Mouse (Mus musculus) liver, embryonic 14.5 days (tissue): ENCODE results near the gene Rab25. TPM values are rescaled to one million over a fixed set of nuclear protein-coding genes. Genes with fewer than 3 reads are reported as not detected.

Source experiments
- ATAC-seq: fragments of 200-750 bp; cut with Nextera tagmentation; 2 replicates; pipeline ENCODE4 v1.8.0; 2017; ENCODE audit warnings: moderate number of reproducible peaks, mild to moderate bottlenecking, moderate library complexity; ENCODE audit not compliant: insufficient read depth
- DNase-seq, 3 experiments: peaks; one replicate each; pipeline ENCODE4 v3.0.0-alpha.2; 2012 to 2013; ENCODE audit warnings: low read depth in 3 of 3, low spot score in 3 of 3
- H3K27ac ChIP-seq: fragments of 300-500 bp; sonication (generic); 2 replicates; pipeline ENCODE4 v1.5.1; 2014; ENCODE audit warnings: moderate library complexity, mild to moderate bottlenecking, control low read depth, inconsistent platforms
- H3K27me3 ChIP-seq: fragments of 300-500 bp; sonication (generic); 2 replicates; pipeline ENCODE4 v1.6.1; 2014; ENCODE audit warnings: mild to moderate bottlenecking, low read length, moderate library complexity; ENCODE audit not compliant: control insufficient read depth, insufficient read depth
- H3K36me3 ChIP-seq: fragments of 300-500 bp; sonication (generic); replicated peaks from 2 replicates; pipeline ENCODE4 v1.6.1; 2014; ENCODE audit warnings: low read depth; ENCODE audit not compliant: control insufficient read depth, insufficient read depth
- H3K4me1 ChIP-seq, 2 experiments: fragments of 200-500 bp in 1 of 2; fragments of 300-500 bp in 1 of 2; sonication (generic) in 1 of 2; replicated peaks; 2 replicates each; pipeline ENCODE4 v1.6.1; 2012 to 2014; ENCODE audit warnings: antibody characterized with exemption in 1 of 2, inconsistent platforms in 1 of 2, low read length in 1 of 2; ENCODE audit not compliant: control insufficient read depth in 2 of 2, insufficient read depth in 2 of 2
- H3K4me2 ChIP-seq: fragments of 300-500 bp; sonication (generic); 2 replicates; pipeline ENCODE4 v1.6.1; 2014; ENCODE audit warnings: low read depth, mild to moderate bottlenecking, control low read depth, moderate library complexity
- H3K4me3 ChIP-seq, 2 experiments: fragments of 200-500 bp in 1 of 2; fragments of 300-500 bp in 1 of 2; sonication (generic) in 1 of 2; 2 replicates each; pipeline ENCODE4 v1.5.1; 2012 to 2014; ENCODE audit warnings: low read depth in 2 of 2, low read length in 2 of 2, mild to moderate bottlenecking in 2 of 2, control low read depth in 1 of 2, inconsistent platforms in 1 of 2, moderate library complexity in 1 of 2; ENCODE audit not compliant: insufficient read depth in 1 of 2
- H3K9ac ChIP-seq: fragments of 300-500 bp; sonication (generic); replicated peaks from 2 replicates; pipeline ENCODE4 v1.6.1; 2014; ENCODE audit warnings: mild to moderate bottlenecking, control low read depth, moderate library complexity
- H3K9me3 ChIP-seq: fragments of 300-500 bp; sonication (generic); 2 replicates; pipeline ENCODE4 v1.6.1; 2016; ENCODE audit warnings: low read length, mixed read lengths; ENCODE audit not compliant: control insufficient read depth
- CTCF ChIP-seq: IDR thresholded peaks from 2 replicates; pipeline ENCODE4 v1.5.1; 2016; ENCODE audit warnings: antibody characterized with exemption, low read depth, control low read depth
- EP300 ChIP-seq: IDR thresholded peaks from 2 replicates; pipeline ENCODE4 v1.6.1; 2016; ENCODE audit warnings: antibody characterized with exemption, low read depth
- WGBS: fragments of 180-500 bp; shearing (Covaris S2); extraction: QIAGEN DNeasy Blood & Tissue Kit; methylation state at CpG from one replicate; pipeline ENCODE4 v1.1.7; 2014; ENCODE audit not compliant: insufficient replicate concordance; 5-methylcytosine and 5-hydroxymethylcytosine counted together
- polyA plus RNA-seq, 2 experiments: library from polyadenylated mRNA; depleted of rRNA in 1 of 2; stranded (reverse) in 1 of 2; unstranded in 1 of 2; fragments of >200 nt; fragmentation: Nextera tagmentation in 1 of 2; extraction: Ambion mirVana in 1 of 2; gene quantifications; 2 replicates each; pipeline versions ENCODE4 v1.2.1 to v1.2.3; 2012 to 2014

Rab25 gene
- polyA plus RNA-seq, 2 experiments: 0.25 to 0.52 TPM

DNA sequence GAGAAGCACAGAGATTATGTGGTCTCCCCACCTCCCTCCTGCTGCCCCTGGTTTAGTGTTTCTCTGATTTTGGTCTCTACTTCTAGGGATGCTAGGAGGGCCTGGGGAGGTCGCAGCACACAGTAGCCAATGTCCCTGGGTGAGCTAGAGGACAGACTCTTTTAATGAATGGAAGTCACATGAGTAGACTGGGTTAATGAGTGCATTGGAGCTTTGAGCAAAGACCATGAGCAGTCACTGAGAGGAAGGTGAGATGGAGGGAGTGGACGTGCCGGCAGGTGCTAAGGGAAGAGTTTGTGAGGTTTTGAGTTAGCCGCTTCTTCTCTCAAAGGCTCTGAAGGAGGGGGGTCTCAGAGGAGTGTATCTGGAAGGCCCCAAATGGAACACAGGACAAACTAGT lies 12.6 kb downstream of the Rab25 start:
- H3K4me1 ChIP-seq: peaks cover 7 to 11% of the 10 kb centered on the region in 2 experiments

GRCm38 (mm10) chr3:88535005-88535404 lies 13.1 kb downstream of the Rab25 start:
- TF ChIP-seq EP300 (no peak), CTCF (no peak)
- Histone ChIP-seq H3K27ac (no peak overlapping the region), H3K27me3 (peaks cover 6% of the 10 kb centered on the region), H3K36me3 (no peaks in the 10 kb centered on the region), H3K9ac (no peak overlapping the region), H3K9me3 (no peaks in the 10 kb centered on the region), H3K4me1 (peaks cover 7 to 11% of the 10 kb centered on the region in 2 experiments), H3K4me3 (no peak overlapping the region), H3K4me2 (no peak overlapping the region)
- WGBS: 47% methylated on average over 3 of the region's 3 CpGs
- ATAC-seq (no peak), DNase-seq (no peak)

More for the DNA sequence above, 12.6 kb downstream of the Rab25 start:
- peak overlapping the region; percentile 91 for H3K4me2 ChIP-seq
- DNase-seq (no peak), ATAC-seq (no peak)
- H3K36me3 ChIP-seq: no peaks in the 10 kb centered on the region
- TF ChIP-seq CTCF (no peak), EP300 (no peak)
- H3K27me3 ChIP-seq: peaks cover 6% of the 10 kb centered on the region
- peak overlapping the region; percentile 63; the same call in 1 of the 2 replicates for H3K9ac ChIP-seq
- H3K4me3 ChIP-seq: peak overlapping the region in 1 of 2 experiments; percentile 61; a peak in 1 of 4 replicates
- WGBS: 88% methylated on average over 4 of the region's 4 CpGs
- H3K27ac ChIP-seq: no peak overlapping the region
- no peaks in the 10 kb centered on the region for H3K9me3 ChIP-seq

DNA sequence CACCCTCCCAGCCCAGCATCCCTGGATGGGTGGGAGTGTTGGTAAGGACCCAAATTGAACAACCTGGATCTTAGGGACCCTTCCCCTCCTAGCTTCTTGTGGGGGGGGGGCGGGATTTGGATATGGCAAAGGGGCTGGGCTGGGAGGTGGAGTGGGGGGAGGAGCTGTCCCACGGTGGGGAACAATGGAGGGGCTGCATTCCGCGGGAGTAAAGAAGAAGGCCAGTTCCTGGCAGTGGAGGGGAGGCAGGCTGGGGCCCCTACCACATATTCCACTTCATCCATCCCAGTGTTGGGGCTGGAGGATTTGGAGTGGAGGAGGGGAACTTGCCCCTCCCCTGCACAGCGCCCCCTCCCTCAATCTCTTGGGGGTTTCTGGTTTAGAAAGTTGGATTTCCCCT lies 14.4 kb downstream of the Rab25 start:
- no peak for ATAC-seq
- 12% methylated on average over 5 of the region's 5 CpGs for WGBS
- no peak for DNase-seq
- H3K9me3 ChIP-seq: no peaks in the 10 kb centered on the region
- peaks cover 6% of the 10 kb centered on the region for H3K27me3 ChIP-seq
- H3K36me3 ChIP-seq: no peaks in the 10 kb centered on the region
- H3K27ac ChIP-seq: no peak overlapping the region
- no peak for TF ChIP-seq EP300
- no peak for TF ChIP-seq CTCF
- H3K9ac ChIP-seq: no peak overlapping the region
- H3K4me2 ChIP-seq: peak overlapping the region; percentile 99
- H3K4me1 ChIP-seq: peaks cover 7 to 17% of the 10 kb centered on the region in 2 experiments
- peak overlapping the region in 1 of 2 experiments; percentile 66; a peak in 2 of 4 replicates for H3K4me3 ChIP-seq

- Histone ChIP-seq H3K27ac (no peak overlapping the region), H3K9me3 (no peaks in the 10 kb centered on the region), H3K27me3 (peaks cover 6% of the 10 kb centered on the region), H3K4me2 (peak overlapping the region; percentile 99), H3K4me1 (peaks cover 7 to 17% of the 10 kb centered on the region in 2 experiments), H3K9ac (peak overlapping the region; percentile 64), H3K36me3 (no peaks in the 10 kb centered on the region), H3K4me3 (peak overlapping the region; percentile 66 to 77)
- no peak for DNase-seq
- 3% methylated on average over 39 of the region's 40 CpGs for WGBS
- no peak for TF ChIP-seq CTCF
- TF ChIP-seq EP300: no peak
- ATAC-seq: no peak
Observed at GRCm38 (mm10) chr3:88532689-88533511, 15.2 kb downstream of the Rab25 start.

DNA sequence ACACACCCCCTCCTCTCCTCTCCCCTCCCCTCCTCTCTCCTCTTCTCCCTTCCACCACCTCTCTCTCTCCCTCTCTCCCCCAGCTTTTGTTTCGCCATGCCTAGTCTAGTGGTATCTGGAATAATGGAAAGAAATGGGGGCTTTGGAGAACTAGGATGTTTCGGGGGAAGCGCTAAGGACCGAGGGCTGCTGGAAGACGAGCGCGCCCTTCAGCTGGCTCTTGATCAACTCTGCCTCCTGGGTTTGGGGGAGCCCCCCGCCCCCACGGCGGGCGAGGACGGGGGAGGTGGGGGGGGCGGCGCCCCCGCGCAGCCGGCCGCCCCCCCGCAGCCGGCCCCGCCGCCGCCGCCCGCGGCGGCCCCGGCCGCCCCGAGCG lies 15.8 kb downstream of the Rab25 start, which contains the start of gene Mex3a:
Mex3a (plus strand) TSS at position 97 of the 376 bp plus-strand sequence.
- peaks cover 6% of the 10 kb centered on the region for H3K27me3 ChIP-seq
- no peak for ATAC-seq
- TF ChIP-seq CTCF (no peak), EP300 (no peak)
- no peak for DNase-seq
- H3K4me2 ChIP-seq: peak within 1 kb of the TSS; percentile 99
- 1% methylated on average over 29 of the region's 31 CpGs for WGBS
- H3K9me3 ChIP-seq: no peaks in the 10 kb centered on the region
- H3K4me1 ChIP-seq: peaks cover 7 to 17% of the 10 kb centered on the region in 2 experiments
- H3K9ac ChIP-seq: peak within 1 kb of the TSS; percentile 64
- H3K4me3 ChIP-seq: peak within 1 kb of the TSS; percentile 77 to 92
- no peaks in the 10 kb centered on the region for H3K36me3 ChIP-seq
- no peak within 1 kb of the TSS for H3K27ac ChIP-seq
